Mouse (Mus musculus): Measurements from ENCODE around the gene Myo1h.
A peak's percentile ranks its signal among the peaks of the same experiment; 100 is the strongest.

DNA sequence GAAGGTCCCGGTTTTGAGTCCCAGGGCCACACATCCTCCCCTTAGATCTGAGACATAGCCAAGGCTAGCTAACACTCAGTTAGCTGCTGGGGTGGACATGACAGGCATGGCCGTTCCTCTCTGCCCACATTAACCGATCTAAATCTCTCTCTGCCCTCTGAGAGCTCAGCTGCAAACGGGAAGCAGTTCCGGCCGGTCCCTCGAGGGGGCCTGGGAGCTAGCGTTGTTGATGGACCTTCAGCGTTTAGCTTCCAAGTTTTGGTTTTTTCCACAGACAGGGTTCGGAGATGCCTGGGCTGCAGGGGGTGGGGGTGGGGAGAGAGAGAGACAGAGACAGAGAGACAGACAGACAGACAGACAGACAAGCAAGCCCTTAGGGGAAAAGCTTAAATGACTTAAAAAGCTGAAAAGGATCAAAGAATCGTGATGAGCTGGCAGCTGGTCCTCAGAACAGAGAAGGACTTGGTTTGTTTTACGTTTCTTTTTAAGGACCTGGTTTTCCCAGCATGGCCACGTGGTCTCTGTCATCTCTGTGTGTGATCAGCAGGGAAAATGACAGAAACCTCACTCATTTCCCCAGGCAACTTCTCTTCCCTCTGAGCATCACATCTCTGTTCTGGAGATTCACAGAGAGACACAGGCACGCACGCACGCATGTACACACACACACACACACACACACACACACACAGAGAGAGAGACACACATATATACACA, 35.0 kb downstream of the Myo1h start:
- peak; percentile 75 for TF ChIP-seq CTCF (IDR thresholded peaks at IDR 0.05; ENCODE audit: low read depth)
- TF ChIP-seq EP300 (optimal IDR thresholded peaks at IDR 0.05) = no peak
